Mouse (Mus musculus) neural tube, embryonic 14.5 days (tissue): ENCODE measurements around the gene Neu2. TPM values are rescaled to one million over a fixed set of nuclear protein-coding genes. Genes with fewer than 3 reads are reported as not detected.

Experiments
- ATAC-seq: fragments of 200-750 bp; cut with Nextera tagmentation; 2 replicates; pipeline ENCODE4 v1.8.0; 2017; ENCODE audit warnings: low read depth, mild to moderate bottlenecking, moderate TSS enrichment, moderate library complexity
- H3K27ac ChIP-seq: fragments of 300-500 bp; sonication (generic); 2 replicates; pipeline ENCODE4 v1.5.1; 2014; ENCODE audit warnings: low read depth, mild to moderate bottlenecking, control low read depth, low read length, moderate library complexity, mixed read lengths
- H3K27me3 ChIP-seq: fragments of 300-500 bp; sonication (generic); 2 replicates; pipeline ENCODE4 v1.6.1; 2014; ENCODE audit warnings: low read length; ENCODE audit not compliant: control insufficient read depth, insufficient read depth
- H3K36me3 ChIP-seq: fragments of 300-500 bp; sonication (generic); 2 replicates; pipeline ENCODE4 v1.6.1; 2014; ENCODE audit warnings: low read length, mixed read lengths; ENCODE audit not compliant: control insufficient read depth, insufficient read depth
- H3K4me1 ChIP-seq: fragments of 300-500 bp; sonication (generic); 2 replicates; pipeline ENCODE4 v1.6.1; 2014; ENCODE audit warnings: low read length; ENCODE audit not compliant: control insufficient read depth, insufficient read depth
- H3K4me2 ChIP-seq: fragments of 300-500 bp; sonication (generic); 2 replicates; pipeline ENCODE4 v1.6.1; 2014; ENCODE audit warnings: mild to moderate bottlenecking, low read depth, low read length, control low read depth
- H3K4me3 ChIP-seq: fragments of 300-500 bp; sonication (generic); 2 replicates; pipeline ENCODE4 v1.5.1; 2014; ENCODE audit warnings: low read depth, low read length, control low read depth, mixed read lengths
- H3K9ac ChIP-seq: fragments of 300-500 bp; sonication (generic); replicated peaks from 2 replicates; pipeline ENCODE4 v1.6.1; 2014; ENCODE audit warnings: low read depth, mild to moderate bottlenecking, control low read depth, low read length, mixed read lengths
- H3K9me3 ChIP-seq: fragments of 300-500 bp; sonication (generic); 2 replicates; pipeline ENCODE4 v1.6.1; 2016; ENCODE audit warnings: low read length; ENCODE audit not compliant: control insufficient read depth
- WGBS: fragments of 180-500 bp; shearing (Covaris S2); extraction: QIAGEN DNeasy Blood & Tissue Kit; methylation state at CpG from one replicate; pipeline ENCODE4 v1.1.7; 2014; 5-methylcytosine and 5-hydroxymethylcytosine counted together
- polyA plus RNA-seq: library from polyadenylated mRNA; unstranded; fragments of >200 nt; fragmentation: Nextera tagmentation; extraction: Ambion mirVana; gene quantifications from 2 replicates; pipeline ENCODE4 v1.2.1, GENCODE M21; 2014

The Neu2 gene
- polyA plus RNA-seq, 1 experiment from 2014 or later: 0.63 TPM

DNA sequence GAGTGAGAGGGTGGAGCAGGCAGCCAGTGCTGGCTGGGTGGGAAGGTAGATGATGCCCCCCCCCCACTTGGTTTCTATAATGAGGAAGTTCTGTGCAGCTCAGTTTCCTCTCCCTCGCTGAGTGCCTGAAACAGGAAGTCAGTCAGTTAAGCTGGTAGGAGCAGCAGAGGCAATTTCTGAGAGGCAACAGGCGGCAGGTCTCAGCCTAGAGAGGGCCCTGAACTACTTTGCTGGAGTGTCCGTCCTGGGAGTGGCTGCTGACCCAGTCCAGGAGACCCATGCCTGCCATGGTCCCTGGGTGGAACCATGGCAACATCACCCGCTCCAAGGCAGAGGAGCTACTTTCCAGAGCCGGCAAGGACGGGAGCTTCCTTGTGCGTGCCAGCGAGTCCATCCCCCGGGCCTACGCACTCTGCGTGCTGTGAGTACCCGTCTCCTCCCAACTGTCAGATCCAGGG, 110.6 kb downstream of the Neu2 start, which contains the start of gene Inpp5d:
Gene Inpp5d (plus strand): TSS at position 102 of the 458 bp plus-strand sequence.
- Histone ChIP-seq H3K9me3 (no peaks in the 10 kb centered on the region), H3K4me2 (no peak within 1 kb of the TSS), H3K4me1 (no peaks in the 10 kb centered on the region), H3K36me3 (no peaks in the 10 kb centered on the region), H3K27me3 (no peaks in the 10 kb centered on the region), H3K9ac (no peak within 1 kb of the TSS), H3K27ac (no peak within 1 kb of the TSS), H3K4me3 (no peak within 1 kb of the TSS)
- 88% methylated on average over 12 of the region's 12 CpGs for WGBS
- ATAC-seq: no peak

DNA sequence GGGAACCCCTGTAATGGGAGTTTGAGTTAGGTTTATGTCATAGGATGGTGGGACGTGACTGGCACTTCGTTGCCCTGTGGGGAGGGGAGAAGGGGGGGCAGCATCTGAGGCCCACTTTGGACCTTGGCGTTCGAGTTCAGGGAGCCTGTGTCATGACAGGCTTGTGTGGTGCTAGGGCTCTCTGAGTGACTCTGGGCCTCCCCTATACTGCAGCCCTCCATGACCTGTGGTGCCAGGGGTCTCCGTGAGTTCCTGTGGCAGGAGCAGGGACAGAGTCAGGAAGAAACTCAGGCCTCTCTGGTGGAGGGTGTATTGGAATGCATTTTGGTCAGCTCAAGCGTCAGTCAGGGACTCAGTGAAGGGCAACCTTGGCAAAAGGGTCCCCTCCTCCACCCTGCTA, 111.0 kb downstream of the Neu2 start:
- Histone ChIP-seq H3K27me3 (no peaks in the 10 kb centered on the region), H3K4me3 (no peak overlapping the region), H3K4me2 (no peak overlapping the region), H3K4me1 (no peaks in the 10 kb centered on the region), H3K36me3 (no peaks in the 10 kb centered on the region), H3K27ac (no peak overlapping the region), H3K9ac (no peak overlapping the region), H3K9me3 (no peaks in the 10 kb centered on the region)
- WGBS: 87% methylated on average over 6 of the region's 6 CpGs
- ATAC-seq: no peak

DNA sequence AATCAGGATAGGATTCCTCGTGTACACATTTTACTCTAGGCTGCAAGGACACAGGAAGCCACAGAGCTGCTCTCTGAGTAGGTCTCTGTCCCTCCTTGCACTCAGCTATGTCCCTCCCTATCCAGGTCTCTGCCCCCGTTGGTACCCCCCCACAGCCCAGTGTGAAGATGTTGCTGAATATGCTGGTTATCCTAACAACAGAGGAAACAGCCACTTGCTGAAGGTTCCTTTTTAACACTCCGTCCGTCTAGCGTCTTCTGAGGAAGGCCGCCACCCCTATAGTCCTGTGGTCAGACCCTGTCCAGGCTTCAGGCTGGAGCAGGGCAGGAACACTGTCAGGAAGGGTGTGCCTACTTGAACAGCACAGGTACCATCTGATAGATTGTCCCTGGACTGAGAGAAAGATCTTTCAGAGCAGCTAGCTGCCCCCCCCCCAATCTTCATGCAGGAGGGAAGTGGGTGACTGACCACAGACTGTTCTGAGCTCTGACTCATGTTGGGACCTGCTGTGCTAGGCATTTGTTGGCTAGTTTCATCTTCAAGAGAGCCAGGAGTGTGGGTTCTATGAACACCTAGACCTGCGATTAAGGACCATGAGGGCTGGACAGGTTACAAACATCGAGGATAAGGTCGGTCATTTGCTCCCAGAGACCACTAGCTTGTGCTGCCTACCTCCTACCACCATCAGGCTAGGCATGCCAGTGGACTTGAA, 111.6 kb downstream of the Neu2 start:
- H3K4me2 ChIP-seq: no peak overlapping the region
- H3K4me1 ChIP-seq: no peaks in the 10 kb centered on the region
- WGBS: 90% methylated on average over 9 of the region's 9 CpGs
- no peaks in the 10 kb centered on the region for H3K9me3 ChIP-seq
- no peak overlapping the region for H3K9ac ChIP-seq
- no peaks in the 10 kb centered on the region for H3K36me3 ChIP-seq
- no peak overlapping the region for H3K4me3 ChIP-seq
- H3K27me3 ChIP-seq: no peaks in the 10 kb centered on the region
- no peak for ATAC-seq
- H3K27ac ChIP-seq: no peak overlapping the region

- no peaks in the 10 kb centered on the region for H3K9me3 ChIP-seq
- no peak overlapping the region for H3K27ac ChIP-seq
- H3K36me3 ChIP-seq: no peaks in the 10 kb centered on the region
- no peaks in the 10 kb centered on the region for H3K4me1 ChIP-seq
- H3K9ac ChIP-seq: no peak overlapping the region
- no peak overlapping the region for H3K4me2 ChIP-seq
- no peaks in the 10 kb centered on the region for H3K27me3 ChIP-seq
- H3K4me3 ChIP-seq: no peak overlapping the region
- 67% methylated on average over 3 of the region's 3 CpGs for WGBS
- no peak for ATAC-seq
These were observed 112.2 kb downstream of the Neu2 start for GRCm38 (mm10) chr1:87621858-87622279.

- no peaks in the 10 kb centered on the region for H3K36me3 ChIP-seq
- H3K27me3 ChIP-seq: no peaks in the 10 kb centered on the region
- H3K9me3 ChIP-seq: no peaks in the 10 kb centered on the region
- no peak overlapping the region for H3K27ac ChIP-seq
- WGBS: 81% methylated on average over 1 of the region's 1 CpGs
- ATAC-seq: no peak
- no peak overlapping the region for H3K4me2 ChIP-seq
- H3K4me3 ChIP-seq: no peak overlapping the region
- no peaks in the 10 kb centered on the region for H3K4me1 ChIP-seq
- no peak overlapping the region for H3K9ac ChIP-seq
These were observed 114.4 kb downstream of the Neu2 start for GRCm38 (mm10) chr1:87623977-87624666.

GRCm38 (mm10) chr1:87624826-87625225, 115.1 kb downstream of the Neu2 start:
- no peak overlapping the region for H3K4me2 ChIP-seq
- no peaks in the 10 kb centered on the region for H3K27me3 ChIP-seq
- no peak overlapping the region for H3K4me3 ChIP-seq
- H3K36me3 ChIP-seq: no peaks in the 10 kb centered on the region
- H3K9me3 ChIP-seq: no peaks in the 10 kb centered on the region
- H3K27ac ChIP-seq: no peak overlapping the region
- H3K9ac ChIP-seq: no peak overlapping the region
- H3K4me1 ChIP-seq: no peaks in the 10 kb centered on the region
- WGBS: 86% methylated on average over 2 of the region's 2 CpGs
- ATAC-seq: no peak

- Histone ChIP-seq H3K27me3 (no peaks in the 10 kb centered on the region), H3K4me3 (no peak overlapping the region), H3K36me3 (no peaks in the 10 kb centered on the region), H3K9me3 (no peaks in the 10 kb centered on the region), H3K27ac (no peak overlapping the region), H3K4me2 (no peak overlapping the region), H3K4me1 (no peaks in the 10 kb centered on the region), H3K9ac (no peak overlapping the region)
- ATAC-seq: no peak
- 84% methylated on average over 6 of the region's 6 CpGs for WGBS
These were observed 115.8 kb downstream of the Neu2 start for GRCm38 (mm10) chr1:87625254-87626025.

DNA sequence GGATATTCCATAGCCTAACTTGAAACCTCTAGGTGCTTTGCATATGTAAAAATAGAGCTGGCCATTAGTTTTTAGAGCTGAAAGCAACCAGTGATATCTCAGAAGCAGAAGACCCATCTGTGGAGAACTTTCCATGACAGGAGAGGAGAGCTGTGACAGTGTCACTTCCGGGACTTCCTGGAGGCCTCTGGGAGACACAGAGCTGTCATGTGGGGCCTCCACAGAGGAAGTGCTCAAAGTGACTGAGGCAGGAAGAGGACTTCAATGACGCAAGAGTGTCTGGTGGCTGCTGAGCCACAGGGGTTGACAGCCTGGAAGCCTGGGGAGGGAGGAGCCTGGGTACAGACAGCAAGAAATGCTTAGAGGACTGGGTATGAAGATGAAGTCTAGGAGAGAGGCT, 116.7 kb downstream of the Neu2 start:
- no peak overlapping the region for H3K4me3 ChIP-seq
- no peaks in the 10 kb centered on the region for H3K9me3 ChIP-seq
- ATAC-seq: no peak
- WGBS: 62% methylated on average over 2 of the region's 2 CpGs
- no peak overlapping the region for H3K4me2 ChIP-seq
- H3K9ac ChIP-seq: no peak overlapping the region
- no peak overlapping the region for H3K27ac ChIP-seq
- H3K27me3 ChIP-seq: no peaks in the 10 kb centered on the region
- no peaks in the 10 kb centered on the region for H3K36me3 ChIP-seq
- H3K4me1 ChIP-seq: no peaks in the 10 kb centered on the region

DNA sequence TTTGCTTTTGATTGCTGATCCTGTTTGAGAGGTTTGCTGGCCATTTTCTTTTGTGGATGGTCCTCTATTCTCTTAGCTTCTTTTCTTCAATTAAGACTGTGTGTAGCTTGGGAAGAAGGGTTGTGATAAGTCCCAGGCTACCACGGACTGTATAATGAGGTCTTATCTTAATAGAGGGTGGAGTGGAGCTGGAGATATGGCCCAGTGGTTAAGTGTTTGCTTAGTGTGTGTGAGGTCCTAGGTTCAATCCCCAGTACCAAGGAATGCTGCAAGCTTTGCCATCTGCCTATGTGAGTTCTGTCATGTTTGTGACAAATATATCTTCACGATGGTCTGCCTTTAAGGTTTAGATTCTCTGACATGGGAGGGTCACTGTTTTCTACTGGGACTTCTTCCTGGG, 118.4 kb downstream of the Neu2 start:
- 80% methylated on average over 2 of the region's 2 CpGs for WGBS
- H3K27ac ChIP-seq: no peak overlapping the region
- H3K36me3 ChIP-seq: no peaks in the 10 kb centered on the region
- H3K4me1 ChIP-seq: no peaks in the 10 kb centered on the region
- H3K4me3 ChIP-seq: no peak overlapping the region
- no peaks in the 10 kb centered on the region for H3K9me3 ChIP-seq
- H3K9ac ChIP-seq: no peak overlapping the region
- no peak for ATAC-seq
- no peak overlapping the region for H3K4me2 ChIP-seq
- no peaks in the 10 kb centered on the region for H3K27me3 ChIP-seq
